Mouse (Mus musculus): Measurements from ENCODE around the gene Mmp13. TPM values are rescaled to one million over a fixed set of nuclear protein-coding genes. Genes with fewer than 3 reads are reported as not detected.
"Not testable (repeated sequence)": the region's sequence is repeated elsewhere in the genome, so short reads cannot be mapped to it uniquely, and the experiment has no call there.

The Mmp13 gene
- polyA plus RNA-seq (2014; fragmentation: Nextera tagmentation; extraction: Ambion mirVana): 0.15 TPM in 1 of 2 replicates, not detected in the other

DNA sequence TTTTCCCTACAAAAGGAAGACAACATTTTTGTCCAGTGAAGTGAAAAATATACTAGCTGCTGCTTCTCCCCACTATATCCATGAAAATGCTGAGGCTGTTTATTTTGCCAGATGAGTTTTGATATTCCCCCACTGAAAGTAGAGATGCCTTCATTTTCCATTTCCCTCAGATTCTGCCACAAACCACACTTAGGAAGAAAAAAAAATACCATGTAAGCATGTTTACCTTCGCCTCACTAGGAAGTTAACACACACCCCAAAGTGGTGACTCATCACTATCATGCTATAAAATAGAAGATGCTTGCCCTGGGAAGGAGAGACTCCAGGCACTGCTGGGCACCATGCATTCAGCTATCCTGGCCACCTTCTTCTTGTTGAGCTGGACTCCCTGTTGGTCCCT is at the start of gene Mmp13:
Gene Mmp13 (plus strand): TSS at position 301 of the 400 bp plus-strand sequence.
- Histone ChIP-seq H3K36me3 (ENCODE audit: control insufficient read depth, insufficient read depth, low read length) (no peaks in the 10 kb centered on the region), H3K4me3 (ENCODE audit: low read depth, low read length) (no peak within 1 kb of the TSS), H3K9ac (ENCODE audit: low read length) (no peak within 1 kb of the TSS), H3K27ac (ENCODE audit: low read depth) (no peak within 1 kb of the TSS), H3K4me2 (ENCODE audit: low read length) (no peak within 1 kb of the TSS), H3K4me1 (replicated peaks; ENCODE audit: control insufficient read depth, insufficient read depth, low read length) (no peaks in the 10 kb centered on the region), H3K9me3 (ENCODE audit: control insufficient read depth, low read length) (no peaks in the 10 kb centered on the region), H3K27me3 (replicated peaks; ENCODE audit: control insufficient read depth, insufficient read depth, low read length) (no peaks in the 10 kb centered on the region)
- ATAC-seq (replicated peaks; ENCODE audit: low FRiP score, low TSS enrichment, low read depth): no peak
- no peak for DNase-seq (ENCODE audit: low spot score)
- WGBS: 77% methylated on average over 1 of the region's 1 CpGs

DNA sequence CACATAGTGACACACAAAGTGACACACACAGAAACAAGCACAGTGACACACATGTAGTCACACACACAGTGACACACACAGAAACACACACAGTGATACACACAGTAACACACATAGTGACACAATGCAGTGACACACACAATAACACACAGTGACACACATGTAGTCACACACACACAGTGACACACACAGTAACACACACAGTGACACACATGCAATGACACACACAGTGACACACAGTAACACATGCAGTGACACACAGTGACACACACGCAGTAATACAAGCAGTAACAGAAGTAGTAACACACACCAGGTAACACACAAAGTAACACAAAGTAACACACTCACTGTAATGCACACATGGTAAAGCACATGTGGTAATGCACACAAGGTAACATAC is 33.7 kb upstream of the Mmp13 start:
- Histone ChIP-seq H3K36me3 (ENCODE audit: control insufficient read depth, insufficient read depth, low read length) (no peaks in the 10 kb centered on the region), H3K9ac (ENCODE audit: low read length) (no peak overlapping the region), H3K4me2 (ENCODE audit: low read length) (no peak overlapping the region), H3K27ac (ENCODE audit: low read depth) (no peak overlapping the region), H3K4me3 (ENCODE audit: low read depth, low read length) (no peak overlapping the region), H3K4me1 (replicated peaks; ENCODE audit: control insufficient read depth, insufficient read depth, low read length) (no peaks in the 10 kb centered on the region), H3K27me3 (replicated peaks; ENCODE audit: control insufficient read depth, insufficient read depth, low read length) (no peaks in the 10 kb centered on the region), H3K9me3 (ENCODE audit: control insufficient read depth, low read length) (no peaks in the 10 kb centered on the region)
- WGBS: 91% methylated on average over 1 of the region's 1 CpGs
- ATAC-seq (replicated peaks; ENCODE audit: low FRiP score, low TSS enrichment, low read depth) (no peak), DNase-seq (ENCODE audit: low spot score) (no peak)

DNA sequence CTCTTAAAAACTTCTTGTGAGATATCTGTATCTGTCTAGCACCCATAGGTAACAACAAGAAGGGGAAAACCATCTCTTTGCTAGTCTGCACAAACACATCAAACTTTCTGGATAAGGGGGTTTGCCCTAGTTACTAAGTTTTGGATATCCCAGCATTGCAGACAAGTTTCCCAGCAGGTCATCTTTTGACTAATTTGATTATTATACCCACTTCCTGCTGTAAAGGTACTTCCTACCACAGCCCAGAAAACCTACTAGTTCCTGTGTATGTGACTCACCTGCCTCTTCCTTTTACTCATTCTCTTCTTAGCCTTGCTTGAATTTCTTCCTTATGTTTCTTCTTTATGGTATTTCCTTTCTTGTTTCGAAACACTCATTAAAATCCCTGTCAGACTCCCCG is 32.3 kb upstream of the Mmp13 start:
- Histone ChIP-seq H3K9ac (ENCODE audit: low read length) (no peak overlapping the region), H3K4me3 (ENCODE audit: low read depth, low read length) (no peak overlapping the region), H3K4me1 (replicated peaks; ENCODE audit: control insufficient read depth, insufficient read depth, low read length) (no peaks in the 10 kb centered on the region), H3K36me3 (ENCODE audit: control insufficient read depth, insufficient read depth, low read length) (no peaks in the 10 kb centered on the region), H3K27me3 (replicated peaks; ENCODE audit: control insufficient read depth, insufficient read depth, low read length) (no peaks in the 10 kb centered on the region), H3K27ac (ENCODE audit: low read depth) (no peak overlapping the region), H3K9me3 (ENCODE audit: control insufficient read depth, low read length) (no peaks in the 10 kb centered on the region), H3K4me2 (ENCODE audit: low read length) (no peak overlapping the region)
- DNase-seq (ENCODE audit: low spot score): no peak
- 81% methylated on average over 2 of the region's 2 CpGs for WGBS
- no peak for ATAC-seq (replicated peaks; ENCODE audit: low FRiP score, low TSS enrichment, low read depth)

DNA sequence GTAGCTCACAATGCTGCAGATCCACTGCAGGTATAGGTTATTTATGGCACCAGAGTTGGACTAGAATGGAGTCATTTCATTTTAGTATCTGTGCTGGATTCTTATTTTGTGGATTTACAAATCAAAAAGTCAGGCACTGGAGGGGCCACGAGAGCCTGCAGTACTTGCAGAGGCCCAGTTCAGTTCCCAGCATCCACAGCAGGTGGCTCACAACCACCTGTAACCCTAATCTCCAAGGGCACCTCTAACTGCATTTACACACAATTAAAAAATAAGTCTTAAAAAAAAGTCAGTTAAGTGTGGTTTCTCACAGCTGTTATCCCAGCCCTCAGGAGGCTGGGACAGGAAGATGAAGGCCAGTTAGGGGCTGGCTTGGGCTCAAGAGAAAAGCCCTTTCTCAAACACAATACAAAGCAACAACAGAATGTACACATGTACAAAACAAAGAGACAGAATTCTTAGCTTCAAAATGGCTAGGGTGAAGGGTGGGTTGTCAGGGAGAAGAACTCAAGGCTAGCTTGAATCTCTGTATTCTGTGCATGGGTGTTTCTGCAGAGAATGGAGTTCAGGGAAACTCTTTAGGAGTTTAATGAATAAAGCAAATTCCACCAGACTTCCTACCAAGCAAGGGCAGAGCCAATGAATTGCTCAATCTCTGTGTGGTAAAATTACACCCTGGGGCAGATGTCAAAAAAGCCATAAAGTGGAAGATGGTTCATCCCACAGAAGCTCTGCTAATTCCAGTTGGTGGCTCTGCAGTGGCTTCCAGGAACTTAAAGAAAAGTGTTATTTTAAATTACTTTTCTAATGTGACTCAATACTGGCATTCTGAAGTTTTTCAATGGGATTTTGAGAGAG is 19.3 kb upstream of the Mmp13 start:
- Histone ChIP-seq H3K9me3 (ENCODE audit: control insufficient read depth, low read length) (no peaks in the 10 kb centered on the region), H3K9ac (ENCODE audit: low read length) (no peak overlapping the region), H3K36me3 (ENCODE audit: control insufficient read depth, insufficient read depth, low read length) (no peaks in the 10 kb centered on the region), H3K27me3 (replicated peaks; ENCODE audit: control insufficient read depth, insufficient read depth, low read length) (no peaks in the 10 kb centered on the region), H3K4me2 (ENCODE audit: low read length) (no peak overlapping the region), H3K4me1 (replicated peaks; ENCODE audit: control insufficient read depth, insufficient read depth, low read length) (no peaks in the 10 kb centered on the region), H3K27ac (ENCODE audit: low read depth) (no peak overlapping the region), H3K4me3 (ENCODE audit: low read depth, low read length) (no peak overlapping the region)
- no peak for ATAC-seq (replicated peaks; ENCODE audit: low FRiP score, low TSS enrichment, low read depth)
- WGBS: 66% methylated on average over 1 of the region's 1 CpGs
- DNase-seq (ENCODE audit: low spot score): no peak

DNA sequence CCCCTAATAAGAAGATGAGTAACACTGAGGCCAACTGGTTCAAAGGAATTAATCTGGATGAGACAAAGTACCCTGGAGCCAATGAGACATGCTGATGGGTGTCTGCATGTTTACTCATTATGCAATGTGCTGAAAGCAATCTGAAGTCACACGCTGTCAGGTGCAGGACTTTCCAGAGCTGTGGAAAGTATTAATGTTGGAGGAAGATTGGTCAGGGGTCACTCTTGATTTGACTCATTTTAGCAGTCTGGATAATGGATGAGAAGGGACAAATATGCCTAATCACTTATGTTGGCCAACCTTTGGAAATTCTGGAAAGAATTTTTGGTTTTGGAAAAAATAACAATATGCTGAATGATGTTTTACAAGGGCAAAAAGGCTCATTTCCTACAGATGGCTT is 10.6 kb upstream of the Mmp13 start:
- no peak for DNase-seq (ENCODE audit: low spot score)
- no peak overlapping the region for H3K4me2 ChIP-seq (ENCODE audit: low read length)
- WGBS: 78% methylated on average over 1 of the region's 1 CpGs
- no peak for ATAC-seq (replicated peaks; ENCODE audit: low FRiP score, low TSS enrichment, low read depth)
- no peak overlapping the region for H3K27ac ChIP-seq (ENCODE audit: low read depth)
- no peak overlapping the region for H3K9ac ChIP-seq (ENCODE audit: low read length)
- H3K36me3 ChIP-seq (ENCODE audit: control insufficient read depth, insufficient read depth, low read length): no peaks in the 10 kb centered on the region
- no peaks in the 10 kb centered on the region for H3K9me3 ChIP-seq (ENCODE audit: control insufficient read depth, low read length)
- H3K27me3 ChIP-seq (replicated peaks; ENCODE audit: control insufficient read depth, insufficient read depth, low read length): no peaks in the 10 kb centered on the region
- H3K4me3 ChIP-seq (ENCODE audit: low read depth, low read length): no peak overlapping the region
- H3K4me1 ChIP-seq (replicated peaks; ENCODE audit: control insufficient read depth, insufficient read depth, low read length): no peaks in the 10 kb centered on the region

DNA sequence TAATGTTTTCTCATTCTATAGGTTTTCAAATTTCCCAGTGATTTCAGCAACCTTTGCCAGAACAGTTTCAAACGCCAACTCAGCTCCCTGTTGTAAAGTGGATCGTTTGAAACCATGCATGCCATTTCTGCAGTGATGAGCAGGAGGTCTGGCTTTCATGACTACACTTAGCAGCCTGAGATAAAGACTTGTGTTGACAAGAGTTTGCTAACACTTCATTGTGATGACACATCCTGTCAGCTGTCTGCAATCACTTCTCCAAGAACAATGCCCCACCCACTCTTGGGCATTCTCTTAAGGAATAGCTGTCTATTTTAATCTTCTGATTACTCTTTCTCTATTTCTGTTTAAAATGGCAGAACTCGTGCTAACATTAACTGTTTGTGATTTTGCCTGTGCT is 2.2 kb upstream of the Mmp13 start:
- WGBS: 40% methylated on average over 3 of the region's 3 CpGs
- H3K4me1 ChIP-seq (replicated peaks; ENCODE audit: control insufficient read depth, insufficient read depth, low read length): no peaks in the 10 kb centered on the region
- no peak for ATAC-seq (replicated peaks; ENCODE audit: low FRiP score, low TSS enrichment, low read depth)
- H3K4me2 ChIP-seq (ENCODE audit: low read length): no peak overlapping the region
- H3K27ac ChIP-seq (ENCODE audit: low read depth): no peak overlapping the region
- H3K9me3 ChIP-seq (ENCODE audit: control insufficient read depth, low read length): no peaks in the 10 kb centered on the region
- no peaks in the 10 kb centered on the region for H3K36me3 ChIP-seq (ENCODE audit: control insufficient read depth, insufficient read depth, low read length)
- no peak for DNase-seq (ENCODE audit: low spot score)
- no peak overlapping the region for H3K4me3 ChIP-seq (ENCODE audit: low read depth, low read length)
- no peaks in the 10 kb centered on the region for H3K27me3 ChIP-seq (replicated peaks; ENCODE audit: control insufficient read depth, insufficient read depth, low read length)
- H3K9ac ChIP-seq (ENCODE audit: low read length): no peak overlapping the region

DNA sequence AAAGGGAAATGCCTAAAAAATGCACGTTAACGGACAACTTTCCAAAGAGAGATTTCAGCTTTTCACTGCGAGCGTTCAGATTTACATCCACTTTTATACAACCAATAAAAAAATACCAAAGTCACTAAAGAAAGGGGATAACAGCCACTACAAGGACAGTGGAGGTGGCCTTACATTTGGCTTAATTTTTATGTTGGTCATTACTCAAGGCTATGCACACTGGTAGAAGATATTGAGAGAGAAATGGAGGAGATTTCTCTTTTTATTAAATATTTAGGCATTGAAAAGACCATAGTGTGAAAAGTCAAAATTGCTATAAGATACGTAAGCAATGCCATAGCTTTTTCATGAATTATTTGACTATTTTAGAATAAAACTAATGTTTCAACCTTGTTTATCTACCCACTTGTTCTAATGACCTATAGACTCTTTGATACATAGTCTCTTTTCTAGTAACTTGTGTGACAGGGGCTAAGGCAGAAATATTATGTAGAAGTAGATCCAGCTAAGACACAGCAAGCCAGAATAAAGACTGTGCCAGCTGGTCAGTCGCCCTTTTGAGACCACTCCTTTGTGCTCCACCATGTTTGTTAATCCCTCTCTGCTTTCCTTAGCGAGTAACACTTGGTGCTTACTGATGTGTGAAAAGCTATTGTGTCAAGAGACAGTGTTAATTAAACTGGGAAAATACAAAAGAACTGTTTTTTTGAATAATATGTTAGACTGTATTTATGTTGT is 10.4 kb downstream of the Mmp13 start:
- ATAC-seq (replicated peaks; ENCODE audit: low FRiP score, low TSS enrichment, low read depth): no peak
- 87% methylated on average over 7 of the region's 7 CpGs for WGBS

DNA sequence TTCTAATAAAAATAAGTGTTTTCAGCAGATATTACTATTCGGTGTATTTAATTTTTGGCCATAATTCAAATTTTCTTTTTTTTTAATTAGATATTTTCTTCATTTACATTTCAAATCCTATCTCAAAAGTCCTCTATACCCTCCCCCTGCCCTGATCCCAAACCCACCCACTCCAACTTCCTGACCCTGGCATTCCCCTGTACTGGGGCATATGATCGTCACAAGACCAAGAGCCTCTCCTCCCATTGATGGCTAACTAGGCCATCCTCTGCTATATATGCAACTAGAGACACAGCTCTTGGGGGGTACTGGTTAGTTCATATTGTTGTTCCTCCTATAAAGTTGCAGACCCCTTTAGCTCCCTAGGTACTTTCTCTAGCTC is 11.0 kb downstream of the Mmp13 start:
- H3K4me1 ChIP-seq (replicated peaks; ENCODE audit: control insufficient read depth, insufficient read depth, low read length); DNase-seq (ENCODE audit: low spot score); H3K9ac ChIP-seq (ENCODE audit: low read length); ATAC-seq (replicated peaks; ENCODE audit: low FRiP score, low TSS enrichment, low read depth); H3K4me3 ChIP-seq (ENCODE audit: low read depth, low read length); H3K36me3 ChIP-seq (ENCODE audit: control insufficient read depth, insufficient read depth, low read length); H3K27me3 ChIP-seq (replicated peaks; ENCODE audit: control insufficient read depth, insufficient read depth, low read length); H3K9me3 ChIP-seq (ENCODE audit: control insufficient read depth, low read length); H3K4me2 ChIP-seq (ENCODE audit: low read length); H3K27ac ChIP-seq (ENCODE audit: low read depth): not testable (repeated sequence)
- 92% methylated on average over 2 of the region's 2 CpGs for WGBS

More for the DNA sequence above, 10.4 kb downstream of the Mmp13 start:
- DNase-seq (ENCODE audit: low spot score): no peak
- Histone ChIP-seq H3K36me3 (ENCODE audit: control insufficient read depth, insufficient read depth, low read length) (no peaks in the 10 kb centered on the region), H3K9me3 (ENCODE audit: control insufficient read depth, low read length) (no peaks in the 10 kb centered on the region), H3K9ac (ENCODE audit: low read length) (no peak overlapping the region), H3K27me3 (replicated peaks; ENCODE audit: control insufficient read depth, insufficient read depth, low read length) (no peaks in the 10 kb centered on the region), H3K4me1 (replicated peaks; ENCODE audit: control insufficient read depth, insufficient read depth, low read length) (no peaks in the 10 kb centered on the region), H3K4me2 (ENCODE audit: low read length) (no peak overlapping the region), H3K4me3 (ENCODE audit: low read depth, low read length) (no peak overlapping the region), H3K27ac (ENCODE audit: low read depth) (no peak overlapping the region)

Measured in intestine, embryonic 14.5 days (tissue).